Mouse (Mus musculus): ENCODE results near the gene Zfp777. TPM values are rescaled to one million over a fixed set of nuclear protein-coding genes. Genes with fewer than 3 reads are reported as not detected.

The Zfp777 gene
- polyA plus RNA-seq, 1 experiment from 2014 or later: 11.1 TPM

- Histone ChIP-seq H3K36me3 (ENCODE audit: control insufficient read depth, insufficient read depth, low read length) (peaks cover 10% of the 10 kb centered on the region; the same call in 1 of the 2 replicates), H3K27ac (ENCODE audit: low read depth, low read length) (peak overlapping the region; percentile 94), H3K4me1 (ENCODE audit: control insufficient read depth, insufficient read depth, low read depth, low read length) (peaks cover 21% of the 10 kb centered on the region), H3K9ac (ENCODE audit: low read depth, low read length) (peak overlapping the region; percentile 90), H3K4me3 (ENCODE audit: low read length) (peak overlapping the region; percentile 84), H3K9me3 (ENCODE audit: control insufficient read depth, low read length) (no peaks in the 10 kb centered on the region), H3K4me2 (ENCODE audit: low read length) (peak overlapping the region; percentile 83), H3K27me3 (replicated peaks; ENCODE audit: control insufficient read depth, insufficient read depth, low read length) (no peaks in the 10 kb centered on the region)
- WGBS: under 1% methylated on average over 52 of the region's 150 CpGs
- ATAC-seq: peak; percentile 63
Measured at GRCm38 (mm10) chr6:48047450-48048351, 1.0 kb downstream of the Zfp777 start.

DNA sequence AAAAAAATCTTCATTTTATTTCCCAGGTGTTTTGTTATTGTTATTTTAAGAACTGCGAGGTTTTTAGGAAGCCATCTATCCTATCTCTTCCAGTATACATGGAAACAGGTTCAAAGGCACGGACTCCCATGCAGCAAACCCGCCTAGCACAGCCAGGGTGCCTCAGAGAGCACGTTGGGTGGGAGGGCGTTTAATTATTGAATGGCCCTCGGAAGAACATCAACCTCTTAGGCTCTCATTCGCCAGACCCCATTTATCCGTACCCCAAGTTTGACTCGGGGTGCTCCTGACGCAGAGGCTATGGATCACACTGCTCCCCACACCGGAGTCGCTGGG, 1.6 kb downstream of the Zfp777 start:
- Histone ChIP-seq H3K9ac (ENCODE audit: low read depth, low read length) (peak overlapping the region; percentile 90), H3K27ac (ENCODE audit: low read depth, low read length) (peak overlapping the region; percentile 94)
- peak; percentile 7; the same call in 1 of the 2 replicates for ATAC-seq

DNA sequence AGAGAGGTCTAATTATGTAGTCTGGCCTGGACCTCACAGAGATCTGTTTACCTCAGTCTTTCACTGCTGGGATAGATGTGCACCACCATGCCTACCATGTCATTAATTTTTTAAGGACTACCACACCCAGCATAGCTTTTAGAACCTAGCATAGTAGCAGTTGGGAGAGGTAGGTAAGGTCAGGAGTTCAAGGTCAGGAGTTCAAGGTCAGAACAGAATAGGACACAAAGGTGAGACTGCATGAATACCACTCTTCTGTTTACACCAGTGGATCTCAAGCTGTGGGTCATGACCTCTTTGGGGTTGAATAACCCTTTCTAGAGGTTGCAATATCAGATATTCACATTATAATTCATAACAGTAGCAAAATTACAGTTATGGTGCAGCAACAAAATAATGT, 16.1 kb downstream of the Zfp777 start:
- Histone ChIP-seq H3K9me3 (ENCODE audit: control insufficient read depth, low read length) (no peaks in the 10 kb centered on the region), H3K4me2 (ENCODE audit: low read length) (no peak overlapping the region), H3K4me1 (ENCODE audit: control insufficient read depth, insufficient read depth, low read depth, low read length) (no peaks in the 10 kb centered on the region), H3K27ac (ENCODE audit: low read depth, low read length) (no peak overlapping the region), H3K27me3 (replicated peaks; ENCODE audit: control insufficient read depth, insufficient read depth, low read length) (no peaks in the 10 kb centered on the region), H3K36me3 (ENCODE audit: control insufficient read depth, insufficient read depth, low read length) (peaks cover 34% of the 10 kb centered on the region), H3K4me3 (ENCODE audit: low read length) (no peak overlapping the region), H3K9ac (ENCODE audit: low read depth, low read length) (no peak overlapping the region)
- ATAC-seq: no peak

More for the DNA sequence above, 1.6 kb downstream of the Zfp777 start:
- WGBS: 7% methylated on average over 12 of the region's 12 CpGs
- peak overlapping the region; percentile 83 for H3K4me2 ChIP-seq (ENCODE audit: low read length)
- peak overlapping the region; percentile 84 for H3K4me3 ChIP-seq (ENCODE audit: low read length)
- peaks cover 12% of the 10 kb centered on the region for H3K36me3 ChIP-seq (ENCODE audit: control insufficient read depth, insufficient read depth, low read length)
- H3K4me1 ChIP-seq (ENCODE audit: control insufficient read depth, insufficient read depth, low read depth, low read length): peaks cover 21% of the 10 kb centered on the region
- no peaks in the 10 kb centered on the region for H3K9me3 ChIP-seq (ENCODE audit: control insufficient read depth, low read length)
- no peaks in the 10 kb centered on the region for H3K27me3 ChIP-seq (replicated peaks; ENCODE audit: control insufficient read depth, insufficient read depth, low read length)

GRCm38 (mm10) chr6:48025905-48026660, 22.6 kb downstream of the Zfp777 start:
- H3K27ac ChIP-seq (ENCODE audit: low read depth, low read length): no peak overlapping the region
- H3K4me2 ChIP-seq (ENCODE audit: low read length): no peak overlapping the region
- H3K9ac ChIP-seq (ENCODE audit: low read depth, low read length): no peak overlapping the region
- no peaks in the 10 kb centered on the region for H3K27me3 ChIP-seq (replicated peaks; ENCODE audit: control insufficient read depth, insufficient read depth, low read length)
- ATAC-seq: no peak
- no peaks in the 10 kb centered on the region for H3K4me1 ChIP-seq (ENCODE audit: control insufficient read depth, insufficient read depth, low read depth, low read length)
- H3K9me3 ChIP-seq (ENCODE audit: control insufficient read depth, low read length): peaks cover 20% of the 10 kb centered on the region
- WGBS: 85% methylated on average over 10 of the region's 10 CpGs
- no peak overlapping the region for H3K4me3 ChIP-seq (ENCODE audit: low read length)
- H3K36me3 ChIP-seq (ENCODE audit: control insufficient read depth, insufficient read depth, low read length): peaks cover 68% of the 10 kb centered on the region

GRCm38 (mm10) chr6:48024994-48025345, 23.7 kb downstream of the Zfp777 start:
- Histone ChIP-seq H3K27me3 (replicated peaks; ENCODE audit: control insufficient read depth, insufficient read depth, low read length) (no peaks in the 10 kb centered on the region), H3K36me3 (ENCODE audit: control insufficient read depth, insufficient read depth, low read length) (peaks cover 68% of the 10 kb centered on the region), H3K4me2 (ENCODE audit: low read length) (no peak overlapping the region), H3K27ac (ENCODE audit: low read depth, low read length) (no peak overlapping the region), H3K4me3 (ENCODE audit: low read length) (no peak overlapping the region), H3K9me3 (ENCODE audit: control insufficient read depth, low read length) (peaks cover 20% of the 10 kb centered on the region), H3K9ac (ENCODE audit: low read depth, low read length) (no peak overlapping the region), H3K4me1 (ENCODE audit: control insufficient read depth, insufficient read depth, low read depth, low read length) (no peaks in the 10 kb centered on the region; the same call in 1 of the 2 replicates)
- ATAC-seq: peak; percentile 47
- WGBS: 61% methylated on average over 21 of the region's 21 CpGs

DNA sequence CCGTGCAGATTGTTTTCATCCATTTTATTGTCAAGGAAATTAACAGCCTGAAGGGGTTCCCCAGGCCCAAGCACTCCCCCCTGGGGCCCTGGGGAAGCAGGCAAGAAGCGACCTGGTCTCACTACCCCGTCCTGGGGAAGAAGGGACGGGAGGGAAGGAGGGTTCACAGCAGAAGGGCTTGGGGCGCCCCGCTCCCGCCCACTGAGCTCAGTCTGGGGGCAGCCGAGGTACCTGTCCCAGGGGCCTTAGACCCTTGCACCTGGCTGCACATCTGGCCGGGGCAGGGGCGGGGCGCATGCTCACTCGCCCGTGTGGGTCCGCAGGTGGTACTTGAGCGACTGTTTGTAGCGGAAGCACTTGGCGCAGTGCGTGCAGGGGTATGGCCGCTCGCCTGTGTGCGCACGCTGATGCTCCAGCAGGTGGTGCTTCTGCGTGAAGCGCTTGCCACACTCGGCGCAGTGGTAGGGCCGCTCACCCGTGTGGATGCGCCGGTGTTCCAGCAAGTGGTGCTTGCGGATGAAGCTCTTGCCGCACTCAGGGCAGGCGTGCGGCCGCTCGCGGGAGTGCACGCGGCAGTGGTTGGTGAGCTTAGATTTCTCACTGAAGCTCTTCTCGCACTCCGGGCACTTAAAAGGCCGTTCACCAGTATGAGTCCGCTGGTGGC, 24.2 kb downstream of the Zfp777 start:
- peak; percentile 73 for ATAC-seq
- H3K4me2 ChIP-seq (ENCODE audit: low read length): peak overlapping the region; percentile 12; the same call in 1 of the 2 replicates
- peaks cover 20% of the 10 kb centered on the region for H3K9me3 ChIP-seq (ENCODE audit: control insufficient read depth, low read length)
- no peak overlapping the region for H3K27ac ChIP-seq (ENCODE audit: low read depth, low read length)
- no peak overlapping the region for H3K9ac ChIP-seq (ENCODE audit: low read depth, low read length)
- peaks cover 68% of the 10 kb centered on the region for H3K36me3 ChIP-seq (ENCODE audit: control insufficient read depth, insufficient read depth, low read length)
- WGBS: 78% methylated on average over 43 of the region's 43 CpGs
- no peaks in the 10 kb centered on the region; the same call in 1 of the 2 replicates for H3K4me1 ChIP-seq (ENCODE audit: control insufficient read depth, insufficient read depth, low read depth, low read length)
- H3K4me3 ChIP-seq (ENCODE audit: low read length): no peak overlapping the region
- H3K27me3 ChIP-seq (replicated peaks; ENCODE audit: control insufficient read depth, insufficient read depth, low read length): no peaks in the 10 kb centered on the region

DNA sequence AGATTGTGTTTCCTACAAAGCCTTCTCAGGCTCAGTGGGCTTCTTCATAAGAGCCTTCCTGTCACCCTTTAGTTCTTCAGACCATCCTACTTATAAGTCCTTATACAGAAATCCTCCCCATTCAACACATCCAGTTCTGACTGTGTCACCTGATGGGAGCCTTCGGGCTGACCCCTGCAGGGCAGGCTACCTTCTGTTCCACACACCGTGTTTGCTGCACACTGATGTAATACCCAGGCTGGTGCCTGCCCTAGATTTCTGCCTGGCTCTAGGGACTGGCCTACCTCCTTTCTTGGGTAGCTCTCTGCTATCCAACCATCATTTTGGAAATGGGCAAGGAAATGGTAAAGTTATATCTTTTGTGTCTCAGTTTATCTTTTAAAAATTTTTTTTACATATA, 26.0 kb downstream of the Zfp777 start:
- no peaks in the 10 kb centered on the region for H3K27me3 ChIP-seq (replicated peaks; ENCODE audit: control insufficient read depth, insufficient read depth, low read length)
- peaks cover 20% of the 10 kb centered on the region for H3K9me3 ChIP-seq (ENCODE audit: control insufficient read depth, low read length)
- peaks cover 52% of the 10 kb centered on the region for H3K36me3 ChIP-seq (ENCODE audit: control insufficient read depth, insufficient read depth, low read length)
- no peak for ATAC-seq
- no peaks in the 10 kb centered on the region; the same call in 1 of the 2 replicates for H3K4me1 ChIP-seq (ENCODE audit: control insufficient read depth, insufficient read depth, low read depth, low read length)
- 77% methylated on average over 2 of the region's 2 CpGs for WGBS
- H3K4me3 ChIP-seq (ENCODE audit: low read length): no peak overlapping the region
- H3K27ac ChIP-seq (ENCODE audit: low read depth, low read length): no peak overlapping the region
- no peak overlapping the region for H3K4me2 ChIP-seq (ENCODE audit: low read length)
- H3K9ac ChIP-seq (ENCODE audit: low read depth, low read length): no peak overlapping the region

- Histone ChIP-seq H3K9ac (ENCODE audit: low read depth, low read length) (no peak overlapping the region), H3K36me3 (ENCODE audit: control insufficient read depth, insufficient read depth, low read length) (peaks cover 42% of the 10 kb centered on the region), H3K4me1 (ENCODE audit: control insufficient read depth, insufficient read depth, low read depth, low read length) (no peaks in the 10 kb centered on the region; the same call in 1 of the 2 replicates), H3K9me3 (ENCODE audit: control insufficient read depth, low read length) (peaks cover 20% of the 10 kb centered on the region), H3K4me2 (ENCODE audit: low read length) (no peak overlapping the region), H3K4me3 (ENCODE audit: low read length) (no peak overlapping the region), H3K27me3 (replicated peaks; ENCODE audit: control insufficient read depth, insufficient read depth, low read length) (no peaks in the 10 kb centered on the region), H3K27ac (ENCODE audit: low read depth, low read length) (no peak overlapping the region)
- ATAC-seq: no peak
- WGBS: 89% methylated on average over 1 of the region's 1 CpGs
Measured at GRCm38 (mm10) chr6:48021678-48022077, 27.0 kb downstream of the Zfp777 start.

- Histone ChIP-seq H3K4me1 (ENCODE audit: control insufficient read depth, insufficient read depth, low read depth, low read length) (no peaks in the 10 kb centered on the region; the same call in none of the 2 replicates), H3K9me3 (ENCODE audit: control insufficient read depth, low read length) (peaks cover 9% of the 10 kb centered on the region), H3K4me3 (ENCODE audit: low read length) (no peak overlapping the region), H3K27me3 (replicated peaks; ENCODE audit: control insufficient read depth, insufficient read depth, low read length) (no peaks in the 10 kb centered on the region), H3K4me2 (ENCODE audit: low read length) (no peak overlapping the region), H3K27ac (ENCODE audit: low read depth, low read length) (no peak overlapping the region), H3K36me3 (ENCODE audit: control insufficient read depth, insufficient read depth, low read length) (peaks cover 25% of the 10 kb centered on the region), H3K9ac (ENCODE audit: low read depth, low read length) (no peak overlapping the region)
- WGBS: 73% methylated on average over 2 of the region's 2 CpGs
- no peak for ATAC-seq
Measured at GRCm38 (mm10) chr6:48020006-48020405, 28.7 kb downstream of the Zfp777 start.
